Mouse (Mus musculus) Patski (cell line): Measurements from ENCODE around the gene Apobec3. TPM values are rescaled to one million over a fixed set of nuclear protein-coding genes. Genes with fewer than 3 reads are reported as not detected.

Source experiments
- ATAC-seq: fragments of 100-300 bp; one replicate; pipeline ENCODE4 v1.8.0; 2021
- CTCF ChIA-PET: fragments of 350-600 bp; sonication (Branson Sonifier 250); formaldehyde crosslinking; loops from one replicate; lab custom pipeline; 2022; ENCODE audit warnings: inconsistent platforms; lab: Charles Lee
- POLR2A ChIA-PET: fragments of 350-600 bp; sonication (Branson Sonifier 250); formaldehyde crosslinking; loops from one replicate; lab custom pipeline; 2022; ENCODE audit warnings: antibody characterized with exemption, inconsistent platforms; lab: Charles Lee
- DNase-seq: peaks from one replicate; pipeline ENCODE4 v3.0.0-alpha.2; 2011; ENCODE audit warnings: low read depth, low spot score
- H3K27me3 ChIP-seq: fragments of 371-371 bp; one replicate; pipeline ENCODE4 v1.5.1; 2021
- CTCF ChIP-seq: fragments of 100-300 bp; IDR thresholded peaks from one replicate; pipeline ENCODE4 v1.5.1; 2021
- in situ Hi-C: fragments of 300-500 bp; cut with MboI; formaldehyde crosslinking; loops from 3 replicates; pipeline ENCODE4 v1.11.1; 2018; ENCODE audit warnings: low pct_unique_long_range_greater_than_20kb, mixed read lengths
- polyA plus RNA-seq: library from polyadenylated mRNA; unstranded; gene quantifications from one replicate; pipeline ENCODE4 v1.2.3, GENCODE M21; 2021

Apobec3 gene
- 10.5 TPM for polyA plus RNA-seq

DNA sequence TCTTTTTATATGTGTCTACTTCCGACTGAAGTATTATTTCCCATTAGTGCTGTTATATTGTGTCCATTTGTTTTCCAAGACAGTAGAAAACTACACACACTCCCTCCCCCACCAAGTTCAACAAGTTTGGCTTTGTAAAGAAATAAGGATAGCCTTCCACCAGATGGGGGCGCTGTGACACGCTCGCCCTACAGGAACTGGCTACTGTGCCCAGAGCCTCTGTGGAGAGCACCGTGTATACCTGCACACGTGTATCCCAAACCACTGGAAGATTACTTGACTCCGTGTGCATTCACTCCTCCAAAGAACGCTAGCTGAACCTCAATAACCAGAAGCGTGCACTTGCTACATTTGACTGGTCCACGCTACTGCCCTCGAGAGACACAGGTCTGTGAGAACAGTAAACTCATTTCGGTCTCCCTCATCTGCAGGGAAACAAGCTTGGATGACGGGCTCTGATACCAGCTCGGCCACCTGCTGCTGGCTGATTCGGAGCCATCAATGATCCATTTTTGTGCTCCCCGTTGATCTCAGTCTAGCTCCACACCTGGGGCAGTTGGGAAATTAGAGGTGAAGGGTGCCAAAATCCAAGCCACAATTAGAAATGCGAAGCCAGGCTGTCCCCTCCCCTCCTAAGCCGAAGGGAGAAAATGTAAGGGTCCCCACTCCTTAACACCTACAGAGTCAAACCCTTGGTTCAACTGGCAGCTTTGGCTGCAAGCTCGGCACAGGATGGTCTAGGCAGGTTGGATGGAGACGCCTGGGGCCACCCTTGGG is at the start of gene Apobec3:
Apobec3 (plus strand) TSS at position 224 of the 777 bp plus-strand sequence.
- no peak for TF ChIP-seq CTCF
- in situ Hi-C loops, result loop anchor here (25.0 kb wide), 1 partner anchor 679 kb away; no protein-coding TSS in a partner anchor
- ChIA-PET CTCF (no interaction called here), POLR2A (interaction anchor here (0.7 kb wide), 2 partner anchors 297 to 765 kb away, joined by 3 read pairs; no protein-coding TSS in a partner anchor)
- DNase-seq, result no peak
- peaks cover 18% of the 10 kb centered on the region for H3K27me3 ChIP-seq
- no peak for ATAC-seq

DNA sequence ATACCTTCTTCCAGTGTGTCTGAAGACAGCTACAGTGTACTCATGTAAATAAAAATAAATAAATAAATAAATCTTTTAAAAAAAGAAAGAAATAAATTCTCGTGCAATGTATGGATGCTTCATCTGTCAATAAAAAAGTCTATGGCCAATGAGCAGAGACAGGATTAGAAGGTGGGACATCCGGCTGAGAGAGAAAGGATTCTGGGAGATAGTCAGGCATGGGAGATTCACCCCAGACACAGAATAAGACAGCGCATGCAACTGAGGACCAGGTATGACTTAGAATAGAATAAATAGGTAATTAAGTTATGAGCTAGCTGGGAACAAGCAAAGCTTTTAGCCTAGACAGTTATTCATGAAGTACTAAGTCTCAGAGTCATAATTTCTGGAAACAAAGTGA is 48.5 kb upstream of the Apobec3 start:
- no peak for TF ChIP-seq CTCF
- in situ Hi-C loops, result no loop called here
- ATAC-seq (no peak), DNase-seq (no peak)
- peaks cover 30% of the 10 kb centered on the region for H3K27me3 ChIP-seq
- ChIA-PET CTCF (interaction anchor here (1.2 to 1.5 kb wide), 2 partner anchors 9 to 12 kb away, joined by 3 to 4 read pairs; no protein-coding TSS in a partner anchor), POLR2A (no interaction called here)

DNA sequence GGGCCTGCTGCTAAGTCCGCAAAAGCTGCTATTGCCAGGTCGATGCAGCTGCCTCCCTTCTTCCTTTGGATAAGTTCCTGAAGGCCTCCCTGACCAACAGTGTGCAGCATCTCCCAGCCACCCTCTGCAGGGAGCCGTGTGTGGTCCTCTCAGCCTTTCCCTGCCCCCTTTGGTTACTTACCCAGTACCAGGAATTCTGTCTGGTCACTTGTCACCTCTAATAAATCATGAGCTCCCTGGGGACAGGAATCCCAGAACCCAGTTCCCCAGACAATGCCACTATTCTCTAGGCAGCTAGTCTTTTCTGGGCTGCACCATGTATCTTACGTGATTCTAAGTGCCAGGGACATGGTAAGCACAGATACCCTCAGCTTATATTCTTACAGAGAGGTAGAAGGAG is 45.5 kb upstream of the Apobec3 start:
- ATAC-seq (no peak), DNase-seq (no peak)
- in situ Hi-C loops, result no loop called here
- POLR2A ChIA-PET, result no interaction called here
- H3K27me3 ChIP-seq, result peaks cover 25% of the 10 kb centered on the region
- no peak for TF ChIP-seq CTCF
- CTCF ChIA-PET, result interaction anchor here (1.1 kb wide), 1 partner anchor 15 kb away, joined by 3 read pairs; no protein-coding TSS in a partner anchor

- peaks cover 16% of the 10 kb centered on the region for H3K27me3 ChIP-seq
- TF ChIP-seq CTCF, result no peak
- no peak for DNase-seq
- ATAC-seq, result no peak
- CTCF ChIA-PET, result no interaction called here
- POLR2A ChIA-PET, result no interaction called here
- in situ Hi-C loops, result no loop called here
Observed at GRCm38 (mm10) chr15:79847100-79847499, 44.4 kb upstream of the Apobec3 start.

- ATAC-seq (no peak), DNase-seq (no peak)
- ChIA-PET CTCF (no interaction called here), POLR2A (no interaction called here)
- in situ Hi-C loops, result no loop called here
- peaks cover 16% of the 10 kb centered on the region for H3K27me3 ChIP-seq
- TF ChIP-seq CTCF, result no peak
Observed at GRCm38 (mm10) chr15:79850143-79850542, 41.3 kb upstream of the Apobec3 start.

DNA sequence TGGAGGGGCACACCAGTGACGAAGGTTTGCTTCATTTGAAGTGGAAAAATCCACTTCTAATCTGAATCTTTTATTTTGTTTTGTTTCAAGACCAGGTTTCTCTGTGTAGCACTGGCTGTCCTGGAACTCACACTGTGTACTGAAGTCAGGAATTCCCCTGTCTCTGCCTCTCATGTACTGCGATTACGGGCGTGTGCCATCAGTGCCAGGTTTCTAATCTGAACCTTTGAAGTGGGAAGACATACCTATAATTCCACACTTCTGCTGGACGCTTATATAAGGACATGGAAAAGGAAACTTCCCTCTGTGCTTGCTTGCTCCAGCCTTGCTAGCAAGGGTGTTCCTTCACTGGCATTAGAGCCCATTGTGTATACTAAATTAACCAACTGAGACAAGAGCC is 32.5 kb upstream of the Apobec3 start:
- no peak for TF ChIP-seq CTCF
- POLR2A ChIA-PET, result no interaction called here
- H3K27me3 ChIP-seq, result peaks cover 29% of the 10 kb centered on the region
- CTCF ChIA-PET, result no interaction called here
- no peak for ATAC-seq
- in situ Hi-C loops, result no loop called here
- DNase-seq, result no peak

- ATAC-seq (no peak), DNase-seq (no peak)
- in situ Hi-C loops, result no loop called here
- peaks cover 31% of the 10 kb centered on the region for H3K27me3 ChIP-seq
- CTCF ChIA-PET, result no interaction called here
- TF ChIP-seq CTCF, result no peak
- POLR2A ChIA-PET, result no interaction called here
Observed at GRCm38 (mm10) chr15:79859821-79860220, 31.6 kb upstream of the Apobec3 start.

DNA sequence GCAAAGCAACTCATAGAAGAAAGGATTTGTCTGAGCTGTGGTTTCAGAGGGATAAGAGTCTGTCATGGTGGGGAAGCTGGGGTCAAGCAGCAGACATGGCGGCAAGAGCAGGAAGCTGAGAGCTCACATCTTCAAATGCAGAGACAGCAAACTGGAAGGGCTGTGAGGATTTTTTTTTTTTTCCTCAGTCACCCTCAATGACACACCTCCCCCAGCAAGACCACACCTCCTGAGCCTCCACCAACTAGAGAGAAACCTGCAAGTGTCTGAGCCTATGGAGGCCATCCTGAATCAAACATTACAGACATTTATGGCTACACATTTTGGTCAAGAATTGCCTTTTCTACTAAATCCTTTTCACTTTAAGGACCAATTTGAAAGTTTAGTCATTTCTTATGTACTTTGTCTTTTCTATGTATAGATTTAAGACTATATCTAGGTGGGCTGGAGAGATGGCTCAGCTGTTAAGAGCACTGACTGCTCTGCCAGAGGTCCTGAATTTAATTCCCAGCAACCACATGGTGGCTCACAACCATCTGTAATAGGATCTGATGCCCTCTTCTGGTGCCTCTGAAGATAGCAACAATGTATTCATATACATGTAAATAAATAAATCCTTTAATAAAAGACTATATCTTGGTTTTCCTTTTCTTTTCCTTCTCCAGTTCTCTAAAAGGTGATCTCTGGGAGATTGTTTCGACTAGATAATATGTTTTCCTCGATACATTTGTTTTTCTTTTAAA is 24.0 kb upstream of the Apobec3 start:
- ATAC-seq (no peak), DNase-seq (no peak)
- in situ Hi-C loops, result no loop called here
- ChIA-PET POLR2A (no interaction called here), CTCF (no interaction called here)
- peaks cover 6% of the 10 kb centered on the region for H3K27me3 ChIP-seq
- TF ChIP-seq CTCF, result peak; percentile 46

DNA sequence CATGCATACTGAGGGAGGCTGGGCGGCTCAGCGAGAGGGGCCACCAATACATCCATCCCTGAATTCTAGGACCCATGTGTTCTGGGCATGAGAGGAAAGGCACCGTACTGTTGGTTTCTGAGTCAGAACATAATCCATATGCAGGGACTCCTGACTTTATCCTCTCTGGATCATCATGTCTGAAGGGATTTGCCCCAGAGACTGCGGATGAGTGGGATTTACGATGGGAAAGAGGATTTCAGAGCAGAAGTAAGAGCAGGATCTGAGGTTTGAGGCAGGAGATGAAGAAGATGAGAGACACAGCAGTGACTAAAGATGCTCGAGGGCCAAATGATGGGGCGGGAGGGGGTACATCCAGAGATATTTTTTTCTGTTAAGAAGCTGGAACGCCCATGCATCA is 17.9 kb upstream of the Apobec3 start:
- H3K27me3 ChIP-seq, result peaks cover 10% of the 10 kb centered on the region
- in situ Hi-C loops, result no loop called here
- TF ChIP-seq CTCF, result no peak
- no peak for ATAC-seq
- ChIA-PET CTCF (no interaction called here), POLR2A (no interaction called here)
- DNase-seq, result no peak

DNA sequence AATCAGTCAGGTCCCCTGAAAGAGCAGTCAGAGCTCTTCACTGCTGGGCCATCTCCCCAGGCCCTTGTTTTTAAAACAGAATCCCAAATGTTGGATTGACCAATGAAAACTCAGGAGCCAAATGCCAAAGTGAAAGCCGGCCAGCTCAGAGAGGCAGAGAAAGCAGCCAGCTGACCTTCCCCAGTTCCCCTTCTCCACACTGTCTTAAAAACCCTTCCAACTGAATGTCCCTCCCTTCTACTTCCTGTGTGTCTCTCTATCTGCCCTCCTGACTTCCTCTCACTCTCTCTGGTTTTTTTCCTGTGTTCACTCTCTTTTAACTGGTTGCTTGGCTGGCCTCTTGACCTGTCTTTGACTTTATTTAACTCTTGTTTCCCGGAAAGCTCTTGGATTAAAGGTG is 17.5 kb upstream of the Apobec3 start:
- no peak for TF ChIP-seq CTCF
- in situ Hi-C loops, result no loop called here
- peaks cover 10% of the 10 kb centered on the region for H3K27me3 ChIP-seq
- no peak for DNase-seq
- CTCF ChIA-PET, result no interaction called here
- no peak for ATAC-seq
- POLR2A ChIA-PET, result interaction anchor here (0.7 kb wide), 1 partner anchor 32 kb away, joined by 5 read pairs; no protein-coding TSS in a partner anchor
